ENCODE assay signal across 26 mouse cellular contexts in the genomic region with DNA sequence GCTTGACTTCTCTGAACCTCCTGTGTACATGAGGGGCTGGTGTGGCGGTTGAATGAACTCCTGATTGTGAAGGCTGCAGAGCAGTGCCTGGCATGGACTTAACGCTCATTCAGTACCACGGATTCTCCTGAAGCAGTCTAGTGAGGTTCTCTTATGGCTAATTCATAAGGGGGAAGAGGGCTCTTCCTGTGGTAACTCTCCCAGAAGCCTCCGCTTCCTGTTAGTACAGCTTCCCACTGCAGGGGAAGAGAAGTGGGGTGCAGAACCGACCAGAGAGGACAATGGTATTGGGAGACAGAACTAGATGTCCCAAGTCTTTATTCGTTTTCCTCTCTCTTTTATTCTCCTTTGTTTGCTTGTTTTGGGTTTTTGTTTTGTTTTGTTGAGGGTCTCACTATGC. TPM values are rescaled to one million over a fixed set of nuclear protein-coding genes. Genes with fewer than 3 reads are reported as not detected.
DNase-seq lines count a peak whose midpoint lies in the region; ATAC-seq and TF ChIP-seq lines count a peak whose summit lies in the region.
"Had no signal": no experiment of that assay in that cellular context is flagged by ENCODE, and none has a peak within 500 bp of the region (broad histone marks: within the 10 kb centered on the region; RNA-seq: fewer than 3 reads in every experiment).

No protein-coding gene starts in this region.

- no peaks in the 10 kb centered on the region for H3K27me3 ChIP-seq in liver, adult 2 months (ENCODE audit: control insufficient read depth, insufficient read depth, low read length)
- no peaks in the 10 kb centered on the region for H3K27me3 ChIP-seq in liver, embryonic 12.5 days (replicated peaks)
- no peaks in the 10 kb centered on the region for H3K27me3 ChIP-seq in megakaryocyte, embryonic 14.5 days (replicated peaks)
- H3K27me3 ChIP-seq: hindbrain, embryonic 12.5 days; limb, embryonic 12.5 days; midbrain, embryonic 15.5 days; stomach, embryonic 15.5 days had no signal

- TF ChIP-seq CTCF in liver, adult 2 months (IDR thresholded peaks at IDR 0.05; ENCODE audit: low read depth, low read length) = no peak

- no peaks in the 10 kb centered on the region for H3K4me1 ChIP-seq in liver, adult 2 months (ENCODE audit: control insufficient read depth, insufficient read depth, low read length)
- peaks cover 9% of the 10 kb centered on the region for H3K4me1 ChIP-seq in liver, embryonic 12.5 days
- H3K4me1 ChIP-seq in megakaryocyte, embryonic 14.5 days = peaks cover 14% of the 10 kb centered on the region
- H3K4me1 ChIP-seq: embryonic facial prominence, embryonic 10.5 days; limb, embryonic 12.5 days; stomach, embryonic 15.5 days had no signal

- H3K36me3 ChIP-seq in liver, adult 2 months (ENCODE audit: control insufficient read depth, insufficient read depth, low read length) = no peaks in the 10 kb centered on the region
- no peaks in the 10 kb centered on the region for H3K36me3 ChIP-seq in liver, embryonic 12.5 days
- H3K36me3 ChIP-seq in megakaryocyte, embryonic 14.5 days (replicated peaks; ENCODE audit: low read length) = no peaks in the 10 kb centered on the region
- H3K36me3 ChIP-seq: embryonic facial prominence, embryonic 10.5 days; hindbrain, embryonic 12.5 days; limb, embryonic 12.5 days; midbrain, embryonic 15.5 days; stomach, embryonic 15.5 days had no signal

- no peaks in the 10 kb centered on the region for H3K9me3 ChIP-seq in liver, embryonic 12.5 days (replicated peaks)
- H3K9me3 ChIP-seq in megakaryocyte, embryonic 14.5 days = no peaks in the 10 kb centered on the region
- H3K9me3 ChIP-seq: embryonic facial prominence, embryonic 10.5 days; hindbrain, embryonic 12.5 days; limb, embryonic 12.5 days; midbrain, embryonic 15.5 days; stomach, embryonic 15.5 days had no signal

- no peak for ATAC-seq in liver, embryonic 12.5 days
- peak; percentile 67 to 68 for ATAC-seq in hematopoietic stem cell, adult 5-6 weeks (replicated peaks in 1 of 2; ENCODE audit: insufficient read depth in 1 of 2, low FRiP score in 2 of 2, low TSS enrichment in 1 of 2, low read depth in 1 of 2, poor library complexity in 2 of 2, severe bottlenecking in 2 of 2)
- ATAC-seq: forebrain, postnatal 0 days; midbrain, embryonic 15.5 days had no signal

- TF ChIP-seq POLR2A in liver, adult 2 months (IDR thresholded peaks at IDR 0.05; ENCODE audit: extremely low read depth, insufficient read depth, low read length) = no peak

- H3K79me2 ChIP-seq in liver, adult 2 months (ENCODE audit: control insufficient read depth, insufficient read depth, low read length) = no peaks in the 10 kb centered on the region

- no peak overlapping the region for H3K9ac ChIP-seq in liver, adult 2 months (ENCODE audit: low read depth, low read length)
- H3K9ac ChIP-seq in liver, embryonic 12.5 days = no peak overlapping the region
- H3K9ac ChIP-seq: forebrain, postnatal 0 days; hindbrain, embryonic 12.5 days; limb, embryonic 12.5 days; midbrain, embryonic 15.5 days; stomach, embryonic 15.5 days had no signal

- 67% methylated on average over 6 of the region's 6 CpGs for WGBS in liver, adult 2 months
- 27% methylated on average over 6 of the region's 6 CpGs for WGBS in liver, embryonic 12.5 days (ENCODE audit: insufficient replicate concordance)

- peak; percentile 10 for DNase-seq in liver, adult 2 months (ENCODE audit: extremely low read depth, low read depth, low spot score)
- peak; percentile 11 for DNase-seq in CD4-positive, CD25-positive, alpha-beta regulatory T cell, adult 2 months (ENCODE audit: low read depth, low spot score)
- no peak for DNase-seq in gastrocnemius, adult 18-20 months (ENCODE audit: low spot score)
- no peak for DNase-seq in T-cell, adult 2 months (ENCODE audit: low spot score)
- DNase-seq in kidney, adult 8-10 months = no peak
- DNase-seq: adrenal gland, postnatal 25 days; cerebellum, adult 9-10 months; forebrain, postnatal 0 days; gastrocnemius, adult 2 months; heart, postnatal 10 days; kidney, adult 2 months; kidney, postnatal 10 days; lung, adult 2 months; lung, postnatal 14 days; right cerebral cortex, postnatal 4 days; thymus, adult 18-20 months had no signal

- H3K4me3 ChIP-seq in liver, adult 2 months (ENCODE audit: insufficient read depth, low read depth, low read length) = no peak overlapping the region
- H3K4me3 ChIP-seq in liver, embryonic 12.5 days = no peak overlapping the region
- H3K4me3 ChIP-seq in megakaryocyte, embryonic 14.5 days (replicated peaks) = peak overlapping the region; percentile 67
- H3K4me3 ChIP-seq: embryonic facial prominence, embryonic 10.5 days; gastrocnemius, adult 2 months; hindbrain, embryonic 12.5 days; limb, embryonic 12.5 days; midbrain, embryonic 15.5 days; myocyte; stomach, embryonic 15.5 days had no signal

- no peak overlapping the region for H3K27ac ChIP-seq in liver, adult 2 months (replicated peaks; ENCODE audit: insufficient read depth, low read depth, low read length)
- no peak overlapping the region for H3K27ac ChIP-seq in liver, embryonic 12.5 days
- H3K27ac ChIP-seq: embryonic facial prominence, embryonic 10.5 days; gastrocnemius, adult 2 months; hindbrain, embryonic 12.5 days; limb, embryonic 12.5 days; midbrain, embryonic 15.5 days; stomach, embryonic 15.5 days had no signal

- no peak overlapping the region for H3K4me2 ChIP-seq in liver, embryonic 12.5 days
- H3K4me2 ChIP-seq: hindbrain, embryonic 12.5 days; limb, embryonic 12.5 days; midbrain, embryonic 15.5 days; stomach, embryonic 15.5 days had no signal

RNA-seq across cellular contexts. Expression of gene Slc5a11, which starts 25.5 kb away (rescaled TPM):
- total RNA-seq in liver, adult 2 months (2014; rRNA removed) = 0.27 and 2.3 TPM in 2 replicates
- 0.07 TPM in 1 of 2 replicates, not detected in the other for polyA plus RNA-seq in liver, adult 2 months (2012; rRNA removed)
- 0.24 and 0.30 TPM in 2 replicates for polyA plus RNA-seq in liver, embryonic 12.5 days (2016; fragmentation: Nextera tagmentation; extraction: Ambion mirVana)
- total RNA-seq in hematopoietic stem cell, adult 5-6 weeks (2017) = 0.50 and 1.3 TPM in 2 replicates
- not detected in 2 replicates for polyA plus RNA-seq in megakaryocyte, embryonic 14.5 days (2012; ENCODE audit: insufficient read depth, low replicate concordance)
- not detected for total RNA-seq in gastrocnemius, adult 18-20 months (2021)
- total RNA-seq: adrenal gland, postnatal 25 days; gastrocnemius, adult 2 months; gastrocnemius, postnatal 4 days; heart, postnatal 10 days had no signal
- polyA plus RNA-seq: hindbrain, embryonic 12.5 days; myocyte had no signal

Comparison
In these comparisons a context has a peak if more than half of its experiments do, and no peak if none do; other contexts are left out.
1. DNase-seq: peak in liver, adult 2 months (single experiment) and CD4-positive, CD25-positive, alpha-beta regulatory T cell, adult 2 months (single experiment); none in gastrocnemius, adult 18-20 months (single experiment), T-cell, adult 2 months (single experiment) and kidney, adult 8-10 months (0 of 2).